In genomic region chr16:24395100-24395499, GRCm38 (mm10) we compare ENCODE assay signal across 8 mouse cellular contexts. TPM values are rescaled to one million over a fixed set of nuclear protein-coding genes. Genes with fewer than 3 reads are reported as not detected.
DNase-seq lines count a peak whose midpoint lies in the region; ATAC-seq lines count a peak whose summit lies in the region.

No protein-coding gene starts in this region.

- H3K4me2 ChIP-seq in embryonic facial prominence, embryonic 11.5 days (ENCODE audit: low read depth, low read length), result peak overlapping the region; percentile 80
- H3K4me2 ChIP-seq in hindbrain, embryonic 13.5 days, result peak overlapping the region; percentile 82
- peak overlapping the region; percentile 84 for H3K4me2 ChIP-seq in midbrain, embryonic 13.5 days (replicated peaks)

- no peaks in the 10 kb centered on the region for H3K36me3 ChIP-seq in embryonic facial prominence, embryonic 11.5 days (replicated peaks; ENCODE audit: control insufficient read depth, insufficient read depth, low read depth, low read length)
- H3K36me3 ChIP-seq in hindbrain, embryonic 13.5 days, result no peaks in the 10 kb centered on the region
- no peaks in the 10 kb centered on the region for H3K36me3 ChIP-seq in midbrain, embryonic 13.5 days

- H3K27me3 ChIP-seq in embryonic facial prominence, embryonic 11.5 days (ENCODE audit: control insufficient read depth, insufficient read depth, low read length), result no peaks in the 10 kb centered on the region
- no peaks in the 10 kb centered on the region for H3K27me3 ChIP-seq in hindbrain, embryonic 13.5 days
- H3K27me3 ChIP-seq in midbrain, embryonic 13.5 days, result 0 out of 2 replicates have a peak, but pooled peaks cover 3% of the 10 kb centered on the region

- WGBS in embryonic facial prominence, embryonic 11.5 days, result 87% methylated on average over 2 of the region's 2 CpGs
- 84% methylated on average over 2 of the region's 2 CpGs for WGBS in hindbrain, embryonic 13.5 days
- 89% methylated on average over 2 of the region's 2 CpGs for WGBS in midbrain, embryonic 13.5 days

- H3K4me1 ChIP-seq in embryonic facial prominence, embryonic 11.5 days (ENCODE audit: control insufficient read depth, insufficient read depth, low read length), result peaks cover 2% of the 10 kb centered on the region; the same call in 1 of the 2 replicates
- H3K4me1 ChIP-seq in hindbrain, embryonic 13.5 days (replicated peaks), result peaks cover 24% of the 10 kb centered on the region
- H3K4me1 ChIP-seq in midbrain, embryonic 13.5 days (replicated peaks), result peaks cover 12% of the 10 kb centered on the region

- ATAC-seq in embryonic facial prominence, embryonic 11.5 days (replicated peaks; ENCODE audit: insufficient number of reproducible peaks, low FRiP score, low TSS enrichment, low read depth), result no peak
- ATAC-seq in hindbrain, embryonic 13.5 days (ENCODE audit: low FRiP score), result no peak
- no peak for ATAC-seq in midbrain, embryonic 13.5 days

- DNase-seq in kidney, adult 9 months, result peak; percentile 26
- DNase-seq in kidney, postnatal 10 days, result no peak
- no peak for DNase-seq in embryonic facial prominence, embryonic 11.5 days (ENCODE audit: low spot score)
- no peak for DNase-seq in right cerebral cortex, postnatal 14 days
- DNase-seq in thymus, postnatal 36 days, result no peak
- DNase-seq in Muller cell, postnatal 12 days (ENCODE audit: inconsistent ontology term), result no peak

- no peak overlapping the region for H3K27ac ChIP-seq in embryonic facial prominence, embryonic 11.5 days (replicated peaks; ENCODE audit: low read depth, low read length)
- H3K27ac ChIP-seq in hindbrain, embryonic 13.5 days, result no peak overlapping the region
- H3K27ac ChIP-seq in midbrain, embryonic 13.5 days, result no peak overlapping the region

- no peak overlapping the region for H3K4me3 ChIP-seq in embryonic facial prominence, embryonic 11.5 days (ENCODE audit: low read depth, low read length)
- H3K4me3 ChIP-seq in hindbrain, embryonic 13.5 days, result peak overlapping the region; percentile 86; the same call in 1 of the 2 replicates
- 0 out of 2 replicates have a peak overlapping the region, but pooled peaks have one; percentile 82 for H3K4me3 ChIP-seq in midbrain, embryonic 13.5 days (replicated peaks)

- no peaks in the 10 kb centered on the region for H3K9me3 ChIP-seq in embryonic facial prominence, embryonic 11.5 days (replicated peaks; ENCODE audit: control insufficient read depth, low read length)
- H3K9me3 ChIP-seq in hindbrain, embryonic 13.5 days, result no peaks in the 10 kb centered on the region
- no peaks in the 10 kb centered on the region for H3K9me3 ChIP-seq in midbrain, embryonic 13.5 days

- H3K9ac ChIP-seq in embryonic facial prominence, embryonic 11.5 days (replicated peaks; ENCODE audit: low read length), result peak overlapping the region; percentile 96; the same call in 1 of the 2 replicates
- peak overlapping the region; percentile 87; the same call in 1 of the 2 replicates for H3K9ac ChIP-seq in hindbrain, embryonic 13.5 days
- H3K9ac ChIP-seq in midbrain, embryonic 13.5 days (replicated peaks), result no peak overlapping the region

RNA-seq across cellular contexts. Expression of gene Lpp, which starts 1.8 kb away (rescaled TPM):
- polyA plus RNA-seq in embryonic facial prominence, embryonic 11.5 days (2014; fragmentation: Nextera tagmentation; extraction: Ambion mirVana), result 23.3 and 27.7 TPM in 2 replicates
- 11.9 TPM in 2 replicates for polyA plus RNA-seq in hindbrain, embryonic 13.5 days (2015; fragmentation: Nextera tagmentation; extraction: Ambion mirVana)
- polyA plus RNA-seq in midbrain, embryonic 13.5 days (2015; fragmentation: Nextera tagmentation; extraction: Ambion mirVana), result 9.0 and 10.2 TPM in 2 replicates
